ENCODE assay signal across 8 mouse cellular contexts in the genomic region with DNA sequence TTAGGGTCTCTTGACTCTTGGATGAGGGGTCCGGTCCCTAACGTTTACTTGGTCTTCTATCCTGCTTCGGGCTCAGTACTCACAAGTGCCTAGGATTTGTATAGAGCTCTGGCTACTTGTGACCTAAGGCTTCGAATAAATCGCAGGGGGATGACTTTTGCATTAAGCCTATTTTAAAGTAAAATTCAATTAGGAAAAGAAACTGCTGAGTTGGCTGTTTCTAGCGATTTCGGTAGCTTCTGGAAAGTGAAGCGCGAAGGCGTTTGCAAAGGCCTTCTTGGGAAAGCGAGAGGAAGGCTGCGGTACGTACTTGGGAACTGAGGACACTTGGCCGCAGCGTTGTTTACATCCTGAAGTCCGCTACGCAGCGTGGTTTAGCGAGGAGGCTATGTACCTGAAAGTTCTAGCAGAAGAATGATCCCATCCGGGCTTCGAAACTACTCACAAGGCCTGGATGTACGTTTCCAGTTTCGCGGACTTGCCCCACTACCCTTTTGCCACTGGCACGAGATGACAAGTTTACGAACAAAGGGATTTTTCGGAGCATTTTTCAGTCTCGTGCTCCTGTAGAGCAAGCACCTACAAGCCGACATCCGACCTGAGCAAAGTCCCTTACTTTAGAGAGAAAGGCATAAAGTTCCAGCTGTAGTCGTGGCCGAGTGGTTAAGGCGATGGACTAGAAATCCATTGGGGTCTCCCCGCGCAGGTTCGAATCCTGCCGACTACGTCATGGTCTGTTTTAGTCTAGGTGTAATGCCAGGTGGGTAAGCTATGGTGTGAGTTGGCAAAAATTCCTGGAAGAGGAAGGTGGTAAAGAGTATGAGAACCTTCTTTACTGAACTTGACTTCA. TPM values are rescaled to one million over a fixed set of nuclear protein-coding genes. Genes with fewer than 3 reads are reported as not detected.
DNase-seq lines count a peak whose midpoint lies in the region.

No protein-coding gene starts in this region.

- peak overlapping the region; percentile 66 for H3K4me3 ChIP-seq in forebrain, embryonic 10.5 days
- H3K4me3 ChIP-seq in limb, embryonic 10.5 days = peak overlapping the region; percentile 64

- H3K36me3 ChIP-seq in forebrain, embryonic 10.5 days (replicated peaks) = no peaks in the 10 kb centered on the region
- no peaks in the 10 kb centered on the region for H3K36me3 ChIP-seq in limb, embryonic 10.5 days

- whole genome bisulfite sequencing in forebrain, embryonic 10.5 days = under 1% methylated on average over 38 of the region's 38 CpGs
- under 1% methylated on average over 38 of the region's 38 CpGs for WGBS in limb, embryonic 10.5 days

- H3K4me1 ChIP-seq in forebrain, embryonic 10.5 days = peaks cover 30% of the 10 kb centered on the region
- peaks cover 8% of the 10 kb centered on the region for H3K4me1 ChIP-seq in limb, embryonic 10.5 days

- peak; percentile 97 for DNase-seq in ES-CJ7 (ENCODE audit: low read depth, low spot score)
- peak; percentile 38 to 59 for DNase-seq in adrenal gland, adult 18-20 months (ENCODE audit: low spot score in 2 of 2)
- peak; percentile 92 for DNase-seq in forebrain, embryonic 10.5 days (ENCODE audit: extremely low spot score, low spot score)
- DNase-seq in heart, postnatal 4 days = peak; percentile 67
- peak; percentile 91 for DNase-seq in limb, embryonic 10.5 days (ENCODE audit: low spot score)
- peak; percentile 92 for DNase-seq in mesoderm, embryonic 11.5 days (ENCODE audit: low read depth, low spot score)
- DNase-seq in spleen, postnatal 4 days (ENCODE audit: low spot score in 2 of 2) = peak; percentile 72 to 79
- no peak for DNase-seq in left cerebral cortex, adult 11 months (ENCODE audit: low spot score)

- H3K9me3 ChIP-seq in forebrain, embryonic 10.5 days = no peaks in the 10 kb centered on the region
- H3K9me3 ChIP-seq in limb, embryonic 10.5 days (replicated peaks) = no peaks in the 10 kb centered on the region

- H3K27me3 ChIP-seq in forebrain, embryonic 10.5 days (ENCODE audit: poor library complexity, severe bottlenecking) = peaks cover 12% of the 10 kb centered on the region; the same call in 1 of the 2 replicates
- H3K27me3 ChIP-seq in limb, embryonic 10.5 days (ENCODE audit: low read depth, poor library complexity, severe bottlenecking) = 0 out of 2 replicates have a peak, but pooled peaks cover 4% of the 10 kb centered on the region

- H3K27ac ChIP-seq in forebrain, embryonic 10.5 days = peak overlapping the region; percentile 72
- H3K27ac ChIP-seq in limb, embryonic 10.5 days = peak overlapping the region; percentile 83

RNA-seq across cellular contexts. Expression of gene Zfp184, which starts 26.1 kb away (rescaled TPM):
- 1 to 10 TPM in 1 of 2 experiments, under 1 TPM in 1; 0.80 to 1.5 TPM for total RNA-seq in adrenal gland, adult 18-20 months (2021)
- 24.3 and 26.8 TPM in 2 replicates for polyA plus RNA-seq in forebrain, embryonic 10.5 days (2016; fragmentation: Nextera tagmentation; extraction: Ambion mirVana)
- 1 to 10 TPM; 3.9 TPM for total RNA-seq in heart, postnatal 4 days (2021)
- polyA plus RNA-seq in limb, embryonic 10.5 days (2016; fragmentation: Nextera tagmentation; extraction: Ambion mirVana) = 22.4 and 27.0 TPM in 2 replicates
